Mouse (Mus musculus) liver, embryonic 11.5 days (tissue): Measurements from ENCODE around the gene Tlcd2. TPM values are rescaled to one million over a fixed set of nuclear protein-coding genes. Genes with fewer than 3 reads are reported as not detected.

Experiments used
- ATAC-seq: fragments of 200-750 bp; cut with Nextera tagmentation; replicated peaks from 2 replicates; pipeline ENCODE4 v1.8.0; 2017; ENCODE audit warnings: moderate number of reproducible peaks, mild to moderate bottlenecking, moderate TSS enrichment, moderate library complexity; ENCODE audit not compliant: low FRiP score
- DNase-seq: peaks from one replicate; pipeline ENCODE4 v3.0.0-alpha.2; 2017; ENCODE audit warnings: low spot score
- H3K27ac ChIP-seq: fragments of 300-500 bp; sonication (generic); 2 replicates; pipeline ENCODE4 v1.5.1; 2014; ENCODE audit warnings: mild to moderate bottlenecking, low read depth, low read length, control low read depth
- H3K27me3 ChIP-seq: fragments of 300-500 bp; sonication (generic); replicated peaks from 2 replicates; pipeline ENCODE4 v1.6.1; 2014; ENCODE audit warnings: low read length, mixed read lengths; ENCODE audit not compliant: control insufficient read depth, insufficient read depth
- H3K36me3 ChIP-seq: fragments of 300-500 bp; sonication (generic); 2 replicates; pipeline ENCODE4 v1.6.1; 2014; ENCODE audit warnings: mild to moderate bottlenecking, low read length, moderate library complexity, mixed read lengths; ENCODE audit not compliant: control insufficient read depth, insufficient read depth
- H3K4me1 ChIP-seq: fragments of 300-500 bp; sonication (generic); replicated peaks from 2 replicates; pipeline ENCODE4 v1.6.1; 2014; ENCODE audit warnings: low read length, mixed read lengths; ENCODE audit not compliant: control insufficient read depth, insufficient read depth
- H3K4me2 ChIP-seq: fragments of 300-500 bp; sonication (generic); 2 replicates; pipeline ENCODE4 v1.6.1; 2014; ENCODE audit warnings: mild to moderate bottlenecking, control low read depth, moderate library complexity
- H3K4me3 ChIP-seq: fragments of 300-500 bp; sonication (generic); 2 replicates; pipeline ENCODE4 v1.5.1; 2014; ENCODE audit warnings: low read depth, low read length, control low read depth
- H3K9ac ChIP-seq: fragments of 300-500 bp; sonication (generic); 2 replicates; pipeline ENCODE4 v1.6.1; 2014; ENCODE audit warnings: low read depth, low read length, control low read depth
- H3K9me3 ChIP-seq: fragments of 300-500 bp; sonication (generic); 2 replicates; pipeline ENCODE4 v1.6.1; 2016; ENCODE audit warnings: low read length, inconsistent platforms, mixed read lengths; ENCODE audit not compliant: control insufficient read depth
- WGBS: fragments of 180-500 bp; shearing (Covaris S2); extraction: QIAGEN DNeasy Blood & Tissue Kit; methylation state at CpG from one replicate; pipeline ENCODE4 v1.1.7; 2014; 5-methylcytosine and 5-hydroxymethylcytosine counted together
- polyA plus RNA-seq: library from polyadenylated mRNA; unstranded; fragments of >200 nt; fragmentation: Nextera tagmentation; extraction: Ambion mirVana; gene quantifications from 2 replicates; pipeline ENCODE4 v1.2.1, GENCODE M21; 2014

The Tlcd2 gene
- polyA plus RNA-seq, 1 experiment from 2014 or later, result 33.0 TPM

- no peaks in the 10 kb centered on the region for H3K36me3 ChIP-seq
- peak overlapping the region; percentile 94 for H3K4me2 ChIP-seq
- H3K27me3 ChIP-seq, result no peaks in the 10 kb centered on the region
- peak overlapping the region; percentile 96 for H3K27ac ChIP-seq
- H3K9me3 ChIP-seq, result no peaks in the 10 kb centered on the region
- ATAC-seq, result no peak
- DNase-seq, result no peak
- H3K4me3 ChIP-seq, result no peak overlapping the region
- H3K4me1 ChIP-seq, result peaks cover 52% of the 10 kb centered on the region
- H3K9ac ChIP-seq, result no peak overlapping the region; the same call in 1 of the 2 replicates
- WGBS, result 70% methylated on average over 5 of the region's 5 CpGs
Observed at GRCm38 (mm10) chr11:75459141-75459711, 2.3 kb upstream of the Tlcd2 start.

GRCm38 (mm10) chr11:75459751-75460102 is 1.8 kb upstream of the Tlcd2 start:
- Histone ChIP-seq H3K4me2 (peak overlapping the region; percentile 94), H3K36me3 (0 out of 2 replicates have a peak, but pooled peaks cover 2% of the 10 kb centered on the region), H3K4me1 (peaks cover 50% of the 10 kb centered on the region), H3K27ac (peak overlapping the region; percentile 96), H3K27me3 (no peaks in the 10 kb centered on the region), H3K4me3 (peak overlapping the region; percentile 83), H3K9ac (peak overlapping the region; percentile 37), H3K9me3 (no peaks in the 10 kb centered on the region)
- ATAC-seq (no peak), DNase-seq (no peak)
- 21% methylated on average over 5 of the region's 5 CpGs for WGBS

- no peaks in the 10 kb centered on the region for H3K9me3 ChIP-seq
- ATAC-seq (peak; percentile 53), DNase-seq (peak; percentile 85)
- peak overlapping the region; percentile 96 for H3K27ac ChIP-seq
- H3K4me1 ChIP-seq, result peaks cover 45% of the 10 kb centered on the region
- H3K27me3 ChIP-seq, result no peaks in the 10 kb centered on the region
- peaks cover 7% of the 10 kb centered on the region for H3K36me3 ChIP-seq
- H3K4me3 ChIP-seq, result peak overlapping the region; percentile 83
- WGBS, result under 1% methylated on average over 19 of the region's 19 CpGs
- peak overlapping the region; percentile 65 for H3K9ac ChIP-seq
- peak overlapping the region; percentile 94 for H3K4me2 ChIP-seq
Observed at GRCm38 (mm10) chr11:75460103-75460843, 1.2 kb upstream of the Tlcd2 start.

- no peaks in the 10 kb centered on the region; the same call in 1 of the 2 replicates for H3K9me3 ChIP-seq
- H3K36me3 ChIP-seq, result peaks cover 17% of the 10 kb centered on the region
- H3K27ac ChIP-seq, result peak overlapping the region; percentile 98
- no peaks in the 10 kb centered on the region for H3K27me3 ChIP-seq
- H3K4me1 ChIP-seq, result peaks cover 44% of the 10 kb centered on the region
- DNase-seq (peak; percentile 50), ATAC-seq (peak; percentile 1; the same call in 1 of the 2 replicates)
- peak overlapping the region; percentile 68 for H3K9ac ChIP-seq
- H3K4me3 ChIP-seq, result peak overlapping the region; percentile 83
- H3K4me2 ChIP-seq, result peak overlapping the region; percentile 93
- WGBS, result under 1% methylated on average over 30 of the region's 30 CpGs
Observed at GRCm38 (mm10) chr11:75461743-75462252, 283 bp downstream of the Tlcd2 start.

- H3K4me1 ChIP-seq, result peaks cover 44% of the 10 kb centered on the region
- ATAC-seq, result peak; percentile 38
Observed at GRCm38 (mm10) chr11:75462253-75462783, 803 bp downstream of the Tlcd2 start.

GRCm38 (mm10) chr11:75462865-75463336 is 1.4 kb downstream of the Tlcd2 start:
- Histone ChIP-seq H3K27ac (peak overlapping the region; percentile 98), H3K4me3 (peak overlapping the region; percentile 83), H3K36me3 (peaks cover 18% of the 10 kb centered on the region), H3K9ac (peak overlapping the region; percentile 68), H3K9me3 (no peaks in the 10 kb centered on the region; the same call in 1 of the 2 replicates), H3K27me3 (no peaks in the 10 kb centered on the region), H3K4me1 (peaks cover 46% of the 10 kb centered on the region), H3K4me2 (peak overlapping the region; percentile 93)
- 5% methylated on average over 9 of the region's 9 CpGs for WGBS
- DNase-seq (peak; percentile 89), ATAC-seq (peak; percentile 65)

More at GRCm38 (mm10) chr11:75462253-75462783, 803 bp downstream of the Tlcd2 start:
- peak; percentile 69 for DNase-seq
- H3K36me3 ChIP-seq, result peaks cover 18% of the 10 kb centered on the region
- no peaks in the 10 kb centered on the region; the same call in 1 of the 2 replicates for H3K9me3 ChIP-seq
- peak overlapping the region; percentile 98 for H3K27ac ChIP-seq
- H3K9ac ChIP-seq, result peak overlapping the region; percentile 68
- H3K4me2 ChIP-seq, result peak overlapping the region; percentile 93
- 4% methylated on average over 14 of the region's 16 CpGs for WGBS
- peak overlapping the region; percentile 83 for H3K4me3 ChIP-seq
- no peaks in the 10 kb centered on the region for H3K27me3 ChIP-seq

GRCm38 (mm10) chr11:75463624-75464023 is 2.1 kb downstream of the Tlcd2 start:
- H3K4me1 ChIP-seq, result peaks cover 43% of the 10 kb centered on the region
- H3K4me3 ChIP-seq, result peak overlapping the region; percentile 83
- DNase-seq (peak; percentile 29), ATAC-seq (no peak)
- no peaks in the 10 kb centered on the region for H3K27me3 ChIP-seq
- H3K9me3 ChIP-seq, result no peaks in the 10 kb centered on the region; the same call in 1 of the 2 replicates
- peak overlapping the region; percentile 31; the same call in 1 of the 2 replicates for H3K9ac ChIP-seq
- H3K27ac ChIP-seq, result peak overlapping the region; percentile 98
- H3K36me3 ChIP-seq, result peaks cover 18% of the 10 kb centered on the region
- H3K4me2 ChIP-seq, result peak overlapping the region; percentile 93
- WGBS, result 73% methylated on average over 4 of the region's 4 CpGs

GRCm38 (mm10) chr11:75464417-75464816 is 2.9 kb downstream of the Tlcd2 start:
- no peak for DNase-seq
- Histone ChIP-seq H3K4me3 (no peak overlapping the region), H3K27me3 (no peaks in the 10 kb centered on the region), H3K9me3 (no peaks in the 10 kb centered on the region; the same call in 1 of the 2 replicates), H3K4me2 (no peak overlapping the region), H3K36me3 (peaks cover 18% of the 10 kb centered on the region), H3K27ac (no peak overlapping the region), H3K4me1 (peaks cover 37% of the 10 kb centered on the region), H3K9ac (no peak overlapping the region)
- ATAC-seq, result no peak
- whole genome bisulfite sequencing, result 89% methylated on average over 6 of the region's 6 CpGs
